Mouse (Mus musculus) effector memory CD4-positive, alpha-beta T cell, adult 5 months (primary cell): Measurements from ENCODE around the gene Olfr735. TPM values are rescaled to one million over a fixed set of nuclear protein-coding genes. Genes with fewer than 3 reads are reported as not detected.

ENCODE experiments used
- polyA plus RNA-seq: library from polyadenylated mRNA; unstranded; fragments of 100-300 nt; shearing (Covaris generic); gene quantifications from one replicate; pipeline ENCODE4 v1.2.1, GENCODE M21; 2017

The Olfr735 gene
- not detected for polyA plus RNA-seq

DNA sequence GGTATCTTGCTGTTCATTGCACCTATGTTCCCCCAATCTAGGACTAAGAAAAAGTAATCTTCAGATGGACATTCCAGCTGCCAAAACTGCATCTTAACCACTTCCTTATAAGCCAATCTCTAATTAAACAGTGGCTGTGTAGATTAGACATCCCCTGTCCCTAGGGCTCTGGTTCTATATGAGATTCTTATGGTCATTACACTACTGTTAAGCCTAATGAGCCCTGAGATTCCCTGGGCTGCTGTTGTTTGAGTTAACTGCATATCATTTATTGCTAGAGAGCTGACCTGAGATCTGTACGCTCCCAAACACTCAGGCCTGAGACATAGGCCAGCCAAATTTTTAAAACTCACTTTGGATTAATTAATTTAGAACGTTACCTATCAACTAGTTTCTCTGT lies at the start of gene Olfr735:
Gene Olfr735 (minus strand): TSS at position 77 of the 400 bp plus-strand sequence.

DNA sequence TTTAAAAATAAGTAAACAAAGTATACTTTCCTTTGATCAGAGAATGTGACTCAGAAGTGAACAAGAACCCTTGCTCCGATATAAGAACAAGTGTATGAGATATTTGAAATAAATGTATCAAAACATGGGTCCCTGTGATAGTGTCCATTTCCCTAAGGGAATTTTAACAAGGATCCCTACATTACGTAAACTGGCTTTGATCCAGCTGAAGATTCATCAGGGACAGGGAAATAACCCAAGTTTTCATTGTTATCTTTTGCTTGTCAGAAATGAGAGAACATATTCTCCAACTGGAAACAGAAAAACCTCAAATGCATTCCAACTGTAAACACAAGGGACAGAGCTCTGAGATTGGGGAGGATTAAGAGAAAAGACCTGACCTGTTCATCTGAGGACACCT lies 32.2 kb upstream of the Olfr735 start, which contains the start of gene Olfr736:
Gene Olfr736 (plus strand): TSS at position 301 of the 400 bp plus-strand sequence.

DNA sequence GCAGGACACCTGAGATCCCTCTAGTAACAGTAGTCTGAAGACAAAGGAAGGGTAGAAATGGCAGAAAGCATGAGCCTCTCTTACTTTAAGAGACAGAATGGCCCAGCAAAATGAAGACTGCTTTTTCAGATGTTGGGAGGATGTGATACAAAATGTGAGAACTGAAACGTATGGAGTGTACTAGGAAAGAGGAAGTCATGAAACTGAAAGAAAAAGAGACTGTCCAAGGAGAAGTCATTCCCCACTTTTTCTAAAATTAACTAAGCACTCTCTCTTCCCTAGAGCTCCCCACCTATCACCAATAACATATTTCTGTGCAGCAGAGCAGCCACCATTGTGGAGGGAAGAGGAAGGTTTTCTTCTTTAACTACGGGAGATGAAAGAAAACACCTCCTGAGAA lies 8.9 kb upstream of the Olfr735 start, which contains the start of gene Tlr11:
Gene Tlr11 (plus strand): TSS at position 322 of the 400 bp plus-strand sequence.

DNA sequence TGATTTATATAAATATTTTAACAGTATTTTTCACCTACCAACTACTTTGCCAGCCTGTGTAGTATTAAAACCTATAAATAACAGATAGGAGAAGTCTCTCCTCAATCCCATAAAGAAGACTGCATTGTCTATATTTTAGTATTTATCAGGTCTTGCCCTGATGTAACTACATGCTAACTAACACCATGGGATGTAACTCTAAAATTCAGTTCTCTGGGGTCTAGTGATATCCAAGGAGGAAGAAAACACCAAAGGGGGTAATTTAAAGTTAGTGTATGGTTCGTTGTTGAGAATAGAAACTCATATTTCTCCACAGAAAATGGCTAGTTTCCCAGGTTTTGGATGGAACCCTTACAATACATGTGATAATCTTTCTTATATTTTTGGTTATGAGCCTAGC lies 22.0 kb downstream of the Olfr735 start, which contains the start of gene Olfr734:
Gene Olfr734 (minus strand): TSS at position 101 of the 400 bp plus-strand sequence.

DNA sequence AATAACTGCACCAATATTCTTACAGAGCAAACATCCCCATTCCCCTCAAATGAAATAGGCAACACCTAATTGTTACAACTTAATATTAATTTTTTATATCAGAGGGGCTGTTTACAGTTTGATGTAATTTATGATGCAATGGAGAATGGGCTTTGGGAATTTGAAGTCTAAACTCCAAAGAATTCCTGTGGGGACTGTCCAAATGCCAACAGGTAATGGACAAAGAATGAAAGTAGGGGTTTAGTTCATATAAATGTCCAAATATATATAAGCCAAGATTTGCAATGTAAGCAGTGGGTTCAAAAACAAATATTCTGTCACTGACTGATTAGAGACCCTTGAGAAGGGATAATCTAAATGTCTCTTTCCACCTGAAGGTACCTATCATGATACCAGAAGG lies 47.2 kb downstream of the Olfr735 start, which contains the start of gene Olfr733:
Gene Olfr733 (minus strand): TSS at position 101 of the 400 bp plus-strand sequence.

Other genes with a start within 250 kb of the Olfr735 start
- gene Olfr727, start 225.7 kb downstream of the Olfr735 start, polyA plus RNA-seq: not detected
- not detected for gene Olfr728, start 206.2 kb downstream of the Olfr735 start, polyA plus RNA-seq
- not detected for gene Olfr729, start 196.0 kb downstream of the Olfr735 start, polyA plus RNA-seq
- not detected for gene Olfr730, start 160.7 kb downstream of the Olfr735 start, polyA plus RNA-seq
- not detected for gene Olfr731, start 107.0 kb downstream of the Olfr735 start, polyA plus RNA-seq
- 0.16 TPM for gene Olfr732, start 64.7 kb downstream of the Olfr735 start, polyA plus RNA-seq
- not detected for gene Olfr733, start 47.4 kb downstream of the Olfr735 start, polyA plus RNA-seq
- gene Olfr734, start 22.1 kb downstream of the Olfr735 start, polyA plus RNA-seq: not detected
- gene Tlr11, start 9.0 kb upstream of the Olfr735 start, polyA plus RNA-seq: not detected
- not detected for gene Olfr736, start 32.3 kb upstream of the Olfr735 start, polyA plus RNA-seq
- gene Olfr738, start 58.7 kb upstream of the Olfr735 start, polyA plus RNA-seq: not detected
- gene Olfr739, start 69.8 kb upstream of the Olfr735 start, polyA plus RNA-seq: not detected
- not detected for gene Olfr740, start 96.7 kb upstream of the Olfr735 start, polyA plus RNA-seq
- not detected for gene Olfr741, start 123.9 kb upstream of the Olfr735 start, polyA plus RNA-seq
- gene Olfr742, start 154.7 kb upstream of the Olfr735 start, polyA plus RNA-seq: not detected
- gene Olfr743, start 173.0 kb upstream of the Olfr735 start, polyA plus RNA-seq: not detected